Mouse (Mus musculus): ENCODE data around the gene 1810009J06Rik. TPM values are rescaled to one million over a fixed set of nuclear protein-coding genes. Genes with fewer than 3 reads are reported as not detected.

1810009J06Rik gene
- not detected for total RNA-seq (2023)

DNA sequence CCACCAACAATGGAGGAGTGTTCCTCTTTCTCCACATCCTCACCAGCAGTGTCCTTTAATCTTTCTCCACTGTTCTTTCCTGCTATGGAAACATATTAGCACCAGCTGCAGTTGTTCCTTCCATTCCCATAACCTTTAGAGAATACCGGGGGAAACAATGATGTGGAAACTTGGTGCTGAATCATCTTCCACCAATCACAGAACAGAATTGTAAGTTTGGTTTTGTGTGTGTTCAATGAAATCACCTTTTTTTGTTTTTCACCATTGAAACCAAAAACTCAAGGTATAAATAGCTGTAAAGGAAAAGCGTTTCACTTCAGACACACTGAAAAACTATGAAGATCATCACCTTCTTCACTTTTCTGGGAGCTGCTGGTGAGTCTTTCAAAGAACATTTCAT is at the start of gene 1810009J06Rik:
Gene 1810009J06Rik, plus strand, starts transcription at position 301 of the 400 bp plus-strand sequence.

DNA sequence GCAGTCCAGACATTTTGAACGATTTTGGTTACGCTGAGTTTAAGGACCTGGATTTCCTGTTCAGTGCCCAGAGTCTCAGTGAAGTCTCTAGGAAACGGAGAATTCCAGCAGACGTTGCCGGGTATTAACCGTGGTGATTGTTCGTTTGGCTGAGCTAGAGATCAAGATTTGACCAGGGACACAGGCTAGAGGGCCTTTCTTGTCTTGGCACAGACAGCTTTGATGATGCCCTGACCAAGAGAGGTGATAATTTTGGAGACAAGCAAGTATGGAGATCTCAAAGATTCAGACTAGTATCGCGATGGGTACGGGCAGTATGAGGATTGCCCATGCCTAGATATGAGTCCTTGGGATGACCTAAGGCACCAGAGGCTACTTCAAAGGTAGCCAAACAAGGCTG is 24.1 kb upstream of the 1810009J06Rik start, which contains the start of gene 1700074P13Rik:
Gene 1700074P13Rik, minus strand, starts transcription at position 101 of the 400 bp plus-strand sequence.

DNA sequence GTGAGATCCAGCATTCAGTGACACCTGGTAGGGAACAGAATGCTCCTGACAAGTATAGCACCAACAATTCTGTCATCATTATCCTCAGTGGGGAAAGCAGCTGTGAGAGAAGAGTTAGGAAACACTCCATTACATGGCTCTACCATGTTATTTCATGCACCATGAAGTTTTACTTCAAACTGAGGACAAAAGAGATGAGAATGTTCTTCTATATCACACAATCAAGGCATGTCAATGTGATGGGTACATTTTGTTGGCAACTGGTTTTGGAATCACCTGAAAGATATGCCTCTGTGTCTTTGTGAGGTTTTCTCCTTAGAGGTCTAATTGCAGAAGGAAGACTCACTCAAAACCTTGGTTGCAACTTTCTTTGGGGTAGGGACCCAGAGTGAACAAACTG is 12.8 kb upstream of the 1810009J06Rik start, which contains the start of gene Gm4744:
Gene Gm4744, minus strand, starts transcription at position 101 of the 400 bp plus-strand sequence.

DNA sequence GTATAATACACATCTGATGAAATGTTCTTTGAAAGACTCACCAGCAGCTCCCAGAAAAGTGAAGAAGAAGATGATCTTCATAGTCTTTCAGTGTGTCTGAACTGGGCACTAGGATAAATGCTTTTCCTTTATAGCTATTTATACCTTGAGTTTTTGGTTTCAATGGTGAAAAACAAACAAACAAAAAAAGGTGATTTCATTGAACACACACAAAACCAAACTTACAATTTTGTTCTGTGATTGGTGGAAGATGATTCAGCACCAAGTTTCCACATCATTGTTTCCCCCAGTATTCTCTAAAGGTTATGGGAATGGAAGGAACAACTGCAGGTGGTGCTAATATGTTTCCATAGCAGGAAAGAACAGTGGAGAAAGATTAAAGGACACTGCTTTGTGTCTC is 34.8 kb downstream of the 1810009J06Rik start, which contains the start of gene Gm2663:
Gene Gm2663, minus strand, starts transcription at position 101 of the 400 bp plus-strand sequence.

Other genes starting within 250 kb of the 1810009J06Rik start
- gene Moxd2, start 77.3 kb upstream of the 1810009J06Rik start, total RNA-seq (2023), result not detected
- not detected for gene Prss58, start 64.4 kb upstream of the 1810009J06Rik start, total RNA-seq (2023)
- gene 1700074P13Rik, start 24.2 kb upstream of the 1810009J06Rik start, total RNA-seq (2023), result not detected
- gene Gm4744, start 12.9 kb upstream of the 1810009J06Rik start, total RNA-seq (2023), result not detected
- gene Gm2663, start 34.7 kb downstream of the 1810009J06Rik start, total RNA-seq (2023), result not detected
- not detected for gene 2210010C04Rik, start 70.8 kb downstream of the 1810009J06Rik start, total RNA-seq (2023)

Data from T-cell, adult 66 days (primary cell).